ENCODE assay signal across 8 mouse cellular contexts in genomic region chr10:80939671-80940070, GRCm38 (mm10). TPM values are rescaled to one million over a fixed set of nuclear protein-coding genes. Genes with fewer than 3 reads are reported as not detected.
DNase-seq lines count a peak whose midpoint lies in the region; ATAC-seq lines count a peak whose summit lies in the region.

No protein-coding gene starts in this region.

- DNase-seq in 3134 (ENCODE audit: extremely low read depth, insufficient read length, low spot score), result peak; percentile 88
- DNase-seq in adrenal gland, adult 8-10 months, result peak; percentile 84
- DNase-seq in embryonic facial prominence, embryonic 10.5 days (ENCODE audit: low spot score), result peak; percentile 88
- peak; percentile 98 for DNase-seq in heart, adult 11 months
- peak; percentile 87 for DNase-seq in kidney, adult 11 months
- peak; percentile 88 for DNase-seq in limb, embryonic 11.5 days (ENCODE audit: low spot score)
- DNase-seq in spleen, adult 12 weeks (ENCODE audit: low spot score), result peak; percentile 59

- no peaks in the 10 kb centered on the region for H3K9me3 ChIP-seq in embryonic facial prominence, embryonic 10.5 days
- H3K9me3 ChIP-seq in limb, embryonic 11.5 days (ENCODE audit: control insufficient read depth, low read length), result no peaks in the 10 kb centered on the region
- no peaks in the 10 kb centered on the region for H3K9me3 ChIP-seq in midbrain, embryonic 12.5 days

- H3K4me2 ChIP-seq in limb, embryonic 11.5 days (ENCODE audit: low read depth, severe bottlenecking), result peak overlapping the region; percentile 63
- peak overlapping the region; percentile 74 for H3K4me2 ChIP-seq in midbrain, embryonic 12.5 days (replicated peaks)

- WGBS in embryonic facial prominence, embryonic 10.5 days, result 7% methylated on average over 28 of the region's 28 CpGs
- 7% methylated on average over 28 of the region's 28 CpGs for WGBS in limb, embryonic 11.5 days
- WGBS in midbrain, embryonic 12.5 days, result 10% methylated on average over 28 of the region's 28 CpGs

- peaks cover 78% of the 10 kb centered on the region for H3K4me1 ChIP-seq in embryonic facial prominence, embryonic 10.5 days
- H3K4me1 ChIP-seq in limb, embryonic 11.5 days (ENCODE audit: control insufficient read depth, insufficient read depth, low read length), result peaks cover 53% of the 10 kb centered on the region
- H3K4me1 ChIP-seq in midbrain, embryonic 12.5 days, result peaks cover 51% of the 10 kb centered on the region

- peak overlapping the region; percentile 58 for H3K4me3 ChIP-seq in embryonic facial prominence, embryonic 10.5 days
- peak overlapping the region; percentile 30 for H3K4me3 ChIP-seq in limb, embryonic 11.5 days (ENCODE audit: low read depth, low read length)
- peak overlapping the region; percentile 43 for H3K4me3 ChIP-seq in midbrain, embryonic 12.5 days

- H3K27ac ChIP-seq in embryonic facial prominence, embryonic 10.5 days (replicated peaks), result peak overlapping the region; percentile 87
- no peak overlapping the region for H3K27ac ChIP-seq in limb, embryonic 11.5 days (replicated peaks; ENCODE audit: low read depth, low read length)
- no peak overlapping the region for H3K27ac ChIP-seq in midbrain, embryonic 12.5 days (replicated peaks)

- ATAC-seq in limb, embryonic 11.5 days (ENCODE audit: insufficient number of reproducible peaks, low FRiP score, low TSS enrichment, low read depth), result no peak; the same call in 1 of the 2 replicates
- ATAC-seq in midbrain, embryonic 12.5 days (ENCODE audit: low FRiP score, low read depth), result peak; percentile 45

- H3K9ac ChIP-seq in limb, embryonic 11.5 days (ENCODE audit: low read length), result peak overlapping the region; percentile 36
- H3K9ac ChIP-seq in midbrain, embryonic 12.5 days (replicated peaks), result peak overlapping the region; percentile 59

- H3K36me3 ChIP-seq in embryonic facial prominence, embryonic 10.5 days (replicated peaks), result no peaks in the 10 kb centered on the region
- no peaks in the 10 kb centered on the region for H3K36me3 ChIP-seq in limb, embryonic 11.5 days (ENCODE audit: control insufficient read depth, insufficient read depth, low read length)
- H3K36me3 ChIP-seq in midbrain, embryonic 12.5 days, result no peaks in the 10 kb centered on the region

- H3K27me3 ChIP-seq in embryonic facial prominence, embryonic 10.5 days (replicated peaks; ENCODE audit: low read depth, poor library complexity, severe bottlenecking), result peaks cover 61% of the 10 kb centered on the region
- peaks cover 3% of the 10 kb centered on the region; the same call in 1 of the 2 replicates for H3K27me3 ChIP-seq in limb, embryonic 11.5 days (ENCODE audit: control insufficient read depth, insufficient read depth, low read length)
- H3K27me3 ChIP-seq in midbrain, embryonic 12.5 days, result peaks cover 76% of the 10 kb centered on the region

RNA-seq across cellular contexts. Expression of gene Gadd45b, which starts 9.8 kb away (rescaled TPM):
- 100 to 1,000 TPM in 1 of 4 experiments, 10 to 100 TPM in 3; 17.5 to 112 (median 73.6) TPM for total RNA-seq in adrenal gland, adult 8-10 months (2022)
- 6.5 and 6.8 TPM in 2 replicates for polyA plus RNA-seq in embryonic facial prominence, embryonic 10.5 days (2016; fragmentation: Nextera tagmentation; extraction: Ambion mirVana)
- 10.9 and 12.3 TPM in 2 replicates for polyA plus RNA-seq in limb, embryonic 11.5 days (2014; fragmentation: Nextera tagmentation; extraction: Ambion mirVana)
- polyA plus RNA-seq in midbrain, embryonic 12.5 days (2016; fragmentation: Nextera tagmentation; extraction: Ambion mirVana), result 8.7 and 11.8 TPM in 2 replicates

RNA-seq across cellular contexts. Expression of gene Lmnb2, which starts 21.6 kb away (rescaled TPM):
- 10 to 100 TPM; 10.0 to 17.2 (median 15.2) TPM for total RNA-seq in adrenal gland, adult 8-10 months (2022)
- polyA plus RNA-seq in embryonic facial prominence, embryonic 10.5 days (2016; fragmentation: Nextera tagmentation; extraction: Ambion mirVana), result 82.7 and 83.1 TPM in 2 replicates
- 23.3 and 26.7 TPM in 2 replicates for polyA plus RNA-seq in limb, embryonic 11.5 days (2014; fragmentation: Nextera tagmentation; extraction: Ambion mirVana)
- 61.7 and 62.0 TPM in 2 replicates for polyA plus RNA-seq in midbrain, embryonic 12.5 days (2016; fragmentation: Nextera tagmentation; extraction: Ambion mirVana)

RNA-seq across cellular contexts. Expression of gene Timm13, which starts 38.9 kb away (rescaled TPM):
- 100 to 1,000 TPM; 154 to 235 (median 185) TPM for total RNA-seq in adrenal gland, adult 8-10 months (2022)
- 349 and 359 TPM in 2 replicates for polyA plus RNA-seq in embryonic facial prominence, embryonic 10.5 days (2016; fragmentation: Nextera tagmentation; extraction: Ambion mirVana)
- polyA plus RNA-seq in limb, embryonic 11.5 days (2014; fragmentation: Nextera tagmentation; extraction: Ambion mirVana), result 336 and 355 TPM in 2 replicates
- polyA plus RNA-seq in midbrain, embryonic 12.5 days (2016; fragmentation: Nextera tagmentation; extraction: Ambion mirVana), result 305 and 308 TPM in 2 replicates
